In the genomic region with DNA sequence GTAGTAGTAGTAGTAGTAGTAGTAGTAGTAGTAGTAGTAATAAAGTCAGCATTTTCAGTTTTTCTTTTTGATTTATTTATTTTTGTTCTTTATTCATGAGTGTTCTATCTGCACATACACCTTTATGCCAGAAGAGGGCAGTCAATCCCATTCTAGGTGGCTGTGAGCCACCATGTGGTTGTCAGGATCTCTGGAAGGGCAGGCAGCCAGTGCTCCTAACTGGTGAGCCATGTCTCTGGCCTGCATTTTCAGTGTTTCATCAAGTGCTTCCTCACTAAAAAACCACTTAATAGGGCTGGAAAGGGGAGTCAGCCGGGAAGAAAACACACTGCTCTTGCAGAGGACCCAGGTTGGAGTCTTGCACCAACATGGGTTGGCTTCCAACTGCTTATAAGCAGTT, we compare ENCODE assay signal across 8 mouse cellular contexts. TPM values are rescaled to one million over a fixed set of nuclear protein-coding genes. Genes with fewer than 3 reads are reported as not detected.
DNase-seq lines count a peak whose midpoint lies in the region; ATAC-seq and TF ChIP-seq lines count a peak whose summit lies in the region.

No protein-coding gene starts in this region.

- H3K9ac ChIP-seq in midbrain, embryonic 11.5 days (ENCODE audit: low read length): no peak overlapping the region
- H3K9ac ChIP-seq in midbrain, embryonic 15.5 days: no peak overlapping the region
- no peak overlapping the region for H3K9ac ChIP-seq in midbrain, postnatal 0 days (replicated peaks; ENCODE audit: low read length, poor library complexity, severe bottlenecking)

- WGBS in midbrain, embryonic 11.5 days: 39% methylated on average over 1 of the region's 1 CpGs
- WGBS in midbrain, embryonic 15.5 days: 47% methylated on average over 1 of the region's 1 CpGs
- WGBS in midbrain, postnatal 0 days: 25% methylated on average over 1 of the region's 1 CpGs

- no peaks in the 10 kb centered on the region for H3K9me3 ChIP-seq in midbrain, embryonic 11.5 days (ENCODE audit: control insufficient read depth, low read length)
- H3K9me3 ChIP-seq in midbrain, embryonic 15.5 days: no peaks in the 10 kb centered on the region
- H3K9me3 ChIP-seq in midbrain, postnatal 0 days (ENCODE audit: low read length): no peaks in the 10 kb centered on the region

- peak; percentile 85 for DNase-seq in midbrain, embryonic 11.5 days (ENCODE audit: low spot score, missing footprints)
- peak; percentile 65 to 74 for DNase-seq in adrenal gland, postnatal 36 days
- peak; percentile 78 to 81 for DNase-seq in heart, postnatal 10 days
- DNase-seq in left cerebral cortex, adult 18-20 months (ENCODE audit: low spot score in 2 of 2): peak; percentile 27 to 46
- peak; percentile 80 for DNase-seq in midbrain, postnatal 0 days (ENCODE audit: low spot score)
- peak; percentile 27 for DNase-seq in testis, postnatal 14 days (ENCODE audit: low spot score)

- H3K4me1 ChIP-seq in midbrain, embryonic 11.5 days (ENCODE audit: control insufficient read depth, insufficient read depth, low read length): no peaks in the 10 kb centered on the region
- 0 out of 2 replicates have a peak, but pooled peaks cover 3% of the 10 kb centered on the region for H3K4me1 ChIP-seq in midbrain, embryonic 15.5 days
- no peaks in the 10 kb centered on the region for H3K4me1 ChIP-seq in midbrain, postnatal 0 days (ENCODE audit: insufficient read depth, low read length)

- no peak for ATAC-seq in midbrain, embryonic 11.5 days (ENCODE audit: low FRiP score)
- ATAC-seq in midbrain, embryonic 15.5 days (replicated peaks): no peak
- peak; percentile 79 for ATAC-seq in erythroblast, adult 5-6 weeks (replicated peaks; ENCODE audit: low FRiP score, poor library complexity, severe bottlenecking)
- no peak for ATAC-seq in midbrain, postnatal 0 days (ENCODE audit: low FRiP score)

- no peak overlapping the region for H3K27ac ChIP-seq in midbrain, embryonic 11.5 days (ENCODE audit: low read depth, low read length)
- H3K27ac ChIP-seq in midbrain, embryonic 15.5 days: no peak overlapping the region
- peak overlapping the region; percentile 57; the same call in 1 of the 2 replicates for H3K27ac ChIP-seq in midbrain, postnatal 0 days (ENCODE audit: low read depth, low read length)

- intact Hi-C loops in heart, postnatal 10 days (cut with DNase I): loop anchor here (2.0 kb wide), 1 partner anchor 55 kb away; no protein-coding TSS in a partner anchor

- no peak overlapping the region for H3K4me2 ChIP-seq in midbrain, embryonic 11.5 days
- H3K4me2 ChIP-seq in midbrain, embryonic 15.5 days: no peak overlapping the region
- no peak overlapping the region for H3K4me2 ChIP-seq in midbrain, postnatal 0 days (ENCODE audit: low read depth, low read length, poor library complexity, severe bottlenecking)

- H3K36me3 ChIP-seq in midbrain, embryonic 11.5 days (ENCODE audit: control insufficient read depth, insufficient read depth, low read length): peaks cover 4% of the 10 kb centered on the region; the same call in 1 of the 2 replicates
- H3K36me3 ChIP-seq in midbrain, embryonic 15.5 days (replicated peaks): peaks cover 14% of the 10 kb centered on the region
- peaks cover 5% of the 10 kb centered on the region for H3K36me3 ChIP-seq in midbrain, postnatal 0 days (ENCODE audit: insufficient read depth, low read length)

- H3K27me3 ChIP-seq in midbrain, embryonic 11.5 days (ENCODE audit: control insufficient read depth, insufficient read depth, low read length): no peaks in the 10 kb centered on the region
- H3K27me3 ChIP-seq in midbrain, embryonic 15.5 days (replicated peaks): no peaks in the 10 kb centered on the region
- H3K27me3 ChIP-seq in midbrain, postnatal 0 days (ENCODE audit: insufficient read depth, low read length): no peaks in the 10 kb centered on the region

- peak; percentile 86 for TF ChIP-seq CTCF in midbrain, postnatal 0 days (IDR thresholded peaks at IDR 0.05)

- H3K4me3 ChIP-seq in midbrain, embryonic 11.5 days (ENCODE audit: low read depth, low read length): no peak overlapping the region
- H3K4me3 ChIP-seq in midbrain, embryonic 15.5 days: no peak overlapping the region
- no peak overlapping the region for H3K4me3 ChIP-seq in midbrain, postnatal 0 days (ENCODE audit: low read depth, low read length)

RNA-seq across cellular contexts. Expression of a gene that starts 10.9 kb away (rescaled TPM):
- 155 and 160 TPM in 2 replicates for polyA plus RNA-seq in midbrain, embryonic 11.5 days (2014; fragmentation: Nextera tagmentation; extraction: Ambion mirVana)
- 209 and 210 TPM in 2 replicates for polyA plus RNA-seq in midbrain, embryonic 15.5 days (2015; fragmentation: Nextera tagmentation; extraction: Ambion mirVana)
- 10 to 100 TPM; 43.3 to 67.7 TPM for total RNA-seq in adrenal gland, postnatal 36 days (2021)
- total RNA-seq in erythroblast, adult 5-6 weeks (2015; ENCODE audit: low replicate concordance): 4.2 and 5.9 TPM in 2 replicates
- total RNA-seq in erythroblast, adult 5-6 weeks (2017; ENCODE audit: low replicate concordance): 3.2 and 4.2 TPM in 2 replicates
- 10 to 100 TPM; 32.8 to 33.6 TPM for total RNA-seq in heart, postnatal 10 days (2021)
- total RNA-seq in left cerebral cortex, adult 18-20 months (2021): 100 to 1,000 TPM; 122 to 128 TPM
- 94.5 and 109 TPM in 2 replicates for total RNA-seq in midbrain, postnatal 0 days (2014; rRNA removed)
- 192 and 194 TPM in 2 replicates for polyA plus RNA-seq in midbrain, postnatal 0 days (2015; fragmentation: Nextera tagmentation; extraction: Ambion mirVana)

RNA-seq across cellular contexts. Expression of a gene that starts 11.0 kb away (rescaled TPM):
- 12.1 and 12.7 TPM in 2 replicates for polyA plus RNA-seq in midbrain, embryonic 11.5 days (2014; fragmentation: Nextera tagmentation; extraction: Ambion mirVana)
- polyA plus RNA-seq in midbrain, embryonic 15.5 days (2015; fragmentation: Nextera tagmentation; extraction: Ambion mirVana): 10.5 and 11.7 TPM in 2 replicates
- 10 to 100 TPM in 1 of 2 experiments, 1 to 10 TPM in 1; 7.9 to 11.5 TPM for total RNA-seq in adrenal gland, postnatal 36 days (2021)
- total RNA-seq in erythroblast, adult 5-6 weeks (2015; ENCODE audit: low replicate concordance): 1.9 TPM in 2 replicates
- 2.9 and 3.9 TPM in 2 replicates for total RNA-seq in erythroblast, adult 5-6 weeks (2017; ENCODE audit: low replicate concordance)
- 1 to 10 TPM; 3.0 to 3.8 TPM for total RNA-seq in heart, postnatal 10 days (2021)
- 1 to 10 TPM; 3.5 to 5.6 TPM for total RNA-seq in left cerebral cortex, adult 18-20 months (2021)
- total RNA-seq in midbrain, postnatal 0 days (2014; rRNA removed): 5.9 and 6.0 TPM in 2 replicates
- polyA plus RNA-seq in midbrain, postnatal 0 days (2015; fragmentation: Nextera tagmentation; extraction: Ambion mirVana): 9.5 and 9.8 TPM in 2 replicates

RNA-seq across cellular contexts. Expression of a gene that starts 36.8 kb away (rescaled TPM):
- polyA plus RNA-seq in midbrain, embryonic 11.5 days (2014; fragmentation: Nextera tagmentation; extraction: Ambion mirVana): 29.0 and 30.3 TPM in 2 replicates
- polyA plus RNA-seq in midbrain, embryonic 15.5 days (2015; fragmentation: Nextera tagmentation; extraction: Ambion mirVana): 41.1 and 42.6 TPM in 2 replicates
- 100 to 1,000 TPM; 131 to 170 TPM for total RNA-seq in adrenal gland, postnatal 36 days (2021)
- 5.2 and 7.9 TPM in 2 replicates for total RNA-seq in erythroblast, adult 5-6 weeks (2015; ENCODE audit: low replicate concordance)
- 8.2 and 9.8 TPM in 2 replicates for total RNA-seq in erythroblast, adult 5-6 weeks (2017; ENCODE audit: low replicate concordance)
- total RNA-seq in heart, postnatal 10 days (2021): 10 to 100 TPM; 65.0 to 75.0 TPM
- 10 to 100 TPM; 34.9 to 37.9 TPM for total RNA-seq in left cerebral cortex, adult 18-20 months (2021)
- 44.2 and 44.8 TPM in 2 replicates for total RNA-seq in midbrain, postnatal 0 days (2014; rRNA removed)
- 27.1 and 27.8 TPM in 2 replicates for polyA plus RNA-seq in midbrain, postnatal 0 days (2015; fragmentation: Nextera tagmentation; extraction: Ambion mirVana)

Comparison
In these comparisons a context has a peak if more than half of its experiments do, and no peak if none do; other contexts are left out.
1. DNase-seq: peak in every context shown above with its lines; median percentile 85 in midbrain, embryonic 11.5 days; 80 in midbrain, postnatal 0 days; 80 in heart, postnatal 10 days; 70 in adrenal gland, postnatal 36 days; 36 in left cerebral cortex, adult 18-20 months; 27 in testis, postnatal 14 days.
2. RNA of a gene that starts 10.9 kb away (total RNA-seq): 122 to 128 TPM in left cerebral cortex, adult 18-20 months, 94.5 to 109 TPM in midbrain, postnatal 0 days, 43.3 to 67.7 TPM in adrenal gland, postnatal 36 days and 32.8 to 33.6 TPM in heart, postnatal 10 days; 3.2 to 5.9 TPM in erythroblast, adult 5-6 weeks; every median in the first group is over 4 times any median in the second.